Mouse (Mus musculus): Measurements from ENCODE around the gene Smagp. TPM values are rescaled to one million over a fixed set of nuclear protein-coding genes. Genes with fewer than 3 reads are reported as not detected.
A peak's percentile ranks its signal among the peaks of the same experiment; 100 is the strongest.

Smagp gene
- polyA plus RNA-seq, 1 experiment from 2014 or later, result 11.4 TPM

DNA sequence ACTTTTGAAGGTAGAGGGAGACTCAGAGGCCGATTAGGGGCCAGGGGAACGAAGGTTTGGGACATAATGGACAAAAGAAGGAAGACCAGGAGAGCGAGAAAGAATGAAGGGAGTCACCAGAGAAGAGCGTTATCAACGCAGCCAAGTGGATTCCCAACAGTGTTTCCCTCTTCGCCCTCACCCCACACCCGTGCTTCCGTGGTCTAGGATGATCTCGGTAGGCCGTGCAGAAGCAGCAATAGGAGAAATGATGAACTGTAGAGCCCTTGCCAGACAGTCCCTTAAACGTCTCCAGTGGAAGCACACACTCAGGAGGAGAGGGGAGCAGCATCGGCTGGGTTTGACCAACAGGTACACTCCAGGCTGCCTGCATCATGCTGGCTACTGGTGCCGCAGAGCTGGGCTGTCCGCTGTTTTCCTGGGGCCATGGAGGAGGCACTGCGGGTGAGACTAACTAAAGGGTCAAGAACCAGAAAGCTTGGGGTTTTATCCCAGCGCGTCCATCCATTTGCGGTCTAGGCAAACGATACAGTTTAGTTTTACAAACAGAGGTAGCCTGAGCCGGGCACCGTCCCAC, 36.0 kb downstream of the Smagp start:
- Histone ChIP-seq H3K4me1 (peaks cover 34% of the 10 kb centered on the region), H3K27me3 (replicated peaks) (peaks cover 90% of the 10 kb centered on the region), H3K36me3 (no peaks in the 10 kb centered on the region), H3K4me2 (peak overlapping the region; percentile 92), H3K4me3 (peak overlapping the region; percentile 66; the same call in 1 of the 2 replicates), H3K9ac (no peak overlapping the region), H3K27ac (no peak overlapping the region), H3K9me3 (replicated peaks) (no peaks in the 10 kb centered on the region)
- ATAC-seq, result no peak
- WGBS (ENCODE audit: insufficient replicate concordance), result 19% methylated on average over 21 of the region's 21 CpGs

DNA sequence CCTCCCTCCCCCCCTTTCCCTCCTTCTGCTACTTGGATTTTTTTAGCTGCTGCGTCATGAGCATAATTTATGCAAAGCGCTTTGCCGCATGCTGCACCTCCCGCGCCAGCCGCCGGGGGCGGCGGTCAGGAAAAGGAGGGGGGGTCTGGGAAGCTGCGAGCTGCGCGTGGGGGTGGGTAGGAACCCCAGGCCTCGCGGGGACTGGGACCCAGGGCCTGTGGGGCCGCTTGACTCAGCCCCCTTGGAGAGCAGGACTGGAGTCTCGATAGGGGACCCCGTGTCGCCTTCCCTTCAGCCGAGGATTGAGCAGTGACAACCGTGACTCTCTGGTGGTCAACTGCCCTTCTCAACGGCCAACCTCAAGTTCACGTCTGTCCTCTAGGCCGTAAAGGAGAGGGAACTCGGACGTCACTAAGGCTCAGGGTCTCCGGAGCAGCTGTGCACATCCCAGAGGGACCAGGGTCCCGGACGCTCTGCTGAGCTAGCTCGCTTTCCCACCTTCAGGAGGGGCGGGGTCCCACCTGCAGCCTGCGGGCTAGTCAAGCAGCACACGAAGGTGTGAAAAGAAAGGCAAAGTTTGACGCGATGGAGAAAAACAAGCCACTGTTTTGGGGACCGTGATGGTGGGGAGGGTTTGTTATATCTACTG, 36.6 kb downstream of the Smagp start:
- H3K36me3 ChIP-seq, result no peaks in the 10 kb centered on the region
- peak; percentile 22; the same call in 1 of the 2 replicates for ATAC-seq
- peaks cover 85% of the 10 kb centered on the region for H3K27me3 ChIP-seq (replicated peaks)
- H3K4me2 ChIP-seq, result peak overlapping the region; percentile 92
- H3K9ac ChIP-seq, result peak overlapping the region; percentile 55
- H3K27ac ChIP-seq, result no peak overlapping the region
- peaks cover 34% of the 10 kb centered on the region for H3K4me1 ChIP-seq
- peak overlapping the region; percentile 66 for H3K4me3 ChIP-seq
- 2% methylated on average over 35 of the region's 35 CpGs for WGBS (ENCODE audit: insufficient replicate concordance)
- no peaks in the 10 kb centered on the region for H3K9me3 ChIP-seq (replicated peaks)

DNA sequence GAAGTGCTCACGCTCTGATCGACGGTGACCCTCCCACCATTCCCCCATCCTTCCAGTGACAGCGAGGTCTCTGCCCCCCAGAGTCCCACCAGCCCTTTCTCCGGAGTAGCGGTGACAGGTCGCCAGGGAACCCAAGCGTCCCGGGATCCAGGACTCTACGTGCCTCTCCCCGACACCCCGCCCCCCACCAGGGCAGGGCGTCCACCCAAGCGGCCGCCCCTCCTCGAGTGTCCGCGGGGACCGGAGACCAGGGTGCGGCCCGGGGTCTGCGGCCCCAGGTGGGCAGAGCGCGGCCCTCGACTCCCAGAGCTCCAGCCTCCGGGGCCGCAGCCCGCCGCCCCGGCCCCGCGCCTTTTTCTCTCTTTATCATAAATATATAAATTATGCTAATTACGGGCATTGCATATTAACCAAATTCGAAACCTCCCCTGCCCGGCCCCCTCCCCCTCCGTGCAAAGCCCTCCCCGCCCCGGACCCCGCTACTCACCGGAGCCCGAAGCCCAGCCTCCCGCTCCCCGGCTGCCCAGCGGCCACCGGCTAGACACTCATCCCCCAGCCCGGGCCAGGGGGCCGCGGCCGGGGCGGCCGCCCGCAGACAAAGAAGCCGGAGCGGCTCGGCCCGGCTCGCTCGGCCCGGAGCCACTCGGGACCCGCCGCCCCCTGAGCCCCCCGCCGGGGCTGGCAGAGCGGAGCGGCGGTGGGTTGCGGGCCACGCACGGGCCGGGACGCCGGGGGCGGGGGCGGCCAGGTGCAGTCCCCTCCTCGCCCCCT, 37.3 kb downstream of the Smagp start, which contains the start of gene Pou6f1:
TSS of gene Pou6f1 (minus strand) at position 709 of the 771 bp plus-strand sequence.
- H3K9ac ChIP-seq, result peak within 1 kb of the TSS; percentile 55
- H3K27ac ChIP-seq, result no peak within 1 kb of the TSS

DNA sequence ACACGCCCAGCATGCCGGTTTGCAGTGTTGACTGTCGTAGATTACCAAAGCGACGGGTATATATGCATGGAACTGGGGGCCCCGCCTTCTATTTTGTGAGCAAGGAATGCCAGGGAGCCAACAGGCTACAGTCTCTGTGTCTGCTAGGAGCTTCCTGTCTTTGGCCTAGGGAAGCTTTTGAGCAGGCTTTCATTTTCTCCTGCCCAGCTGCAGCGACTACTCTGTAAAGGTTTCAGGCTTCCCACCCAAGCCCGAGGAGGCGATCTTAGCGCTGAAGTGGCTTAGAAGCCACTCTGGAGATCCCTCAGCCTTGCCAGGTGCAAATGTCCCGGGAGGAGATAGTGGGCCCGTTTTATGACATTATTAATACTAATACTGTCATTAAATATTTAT, 37.9 kb downstream of the Smagp start:
- Histone ChIP-seq H3K27ac (no peak overlapping the region), H3K27me3 (replicated peaks) (peaks cover 79% of the 10 kb centered on the region), H3K9me3 (replicated peaks) (no peaks in the 10 kb centered on the region), H3K4me3 (peak overlapping the region; percentile 66), H3K36me3 (no peaks in the 10 kb centered on the region), H3K9ac (no peak overlapping the region), H3K4me2 (peak overlapping the region; percentile 92), H3K4me1 (peaks cover 24% of the 10 kb centered on the region)
- 2% methylated on average over 12 of the region's 12 CpGs for WGBS (ENCODE audit: insufficient replicate concordance)
- ATAC-seq, result no peak

More for the DNA sequence above, 37.3 kb downstream of the Smagp start, which contains the start of gene Pou6f1:
- Histone ChIP-seq H3K27me3 (replicated peaks) (peaks cover 80% of the 10 kb centered on the region), H3K9me3 (replicated peaks) (no peaks in the 10 kb centered on the region), H3K4me2 (peak within 1 kb of the TSS; percentile 92), H3K4me3 (peak within 1 kb of the TSS; percentile 66), H3K4me1 (peaks cover 27% of the 10 kb centered on the region), H3K36me3 (no peaks in the 10 kb centered on the region)
- WGBS (ENCODE audit: insufficient replicate concordance), result under 1% methylated on average over 73 of the region's 76 CpGs
- ATAC-seq, result peak; percentile 35; the same call in 1 of the 2 replicates

DNA sequence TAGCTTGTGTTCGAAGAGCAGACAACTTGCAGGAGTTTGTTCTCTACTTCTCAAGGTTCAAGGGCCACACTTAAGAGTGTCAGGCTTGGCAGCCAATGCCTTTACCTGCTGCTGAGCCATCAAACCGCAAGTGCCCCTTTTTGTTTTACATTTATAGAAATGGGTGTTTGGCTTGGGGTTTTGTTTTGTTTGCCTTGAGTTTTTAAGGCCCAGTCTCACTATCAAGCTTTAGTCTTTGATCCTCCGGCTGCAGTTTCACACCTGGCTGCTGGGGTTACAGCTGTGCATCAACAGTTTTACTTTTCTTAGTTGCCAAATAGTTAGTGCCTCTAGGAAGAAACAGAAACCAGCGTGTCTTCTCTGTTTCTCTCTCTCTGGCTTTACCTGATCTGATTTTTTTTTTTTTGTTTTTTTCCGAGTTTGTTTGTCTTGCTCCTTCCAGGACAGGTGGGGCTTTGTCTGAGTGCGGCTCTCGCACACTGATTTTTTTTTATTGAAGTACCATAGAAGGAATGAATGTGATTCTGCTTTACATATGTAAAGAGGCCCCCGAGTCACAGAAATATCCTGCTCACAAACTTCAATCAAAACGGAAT, 38.4 kb downstream of the Smagp start:
- 17% methylated on average over 9 of the region's 9 CpGs for WGBS (ENCODE audit: insufficient replicate concordance)
- Histone ChIP-seq H3K4me2 (peak overlapping the region; percentile 92), H3K27me3 (replicated peaks) (peaks cover 74% of the 10 kb centered on the region), H3K9me3 (replicated peaks) (no peaks in the 10 kb centered on the region), H3K36me3 (no peaks in the 10 kb centered on the region), H3K9ac (no peak overlapping the region), H3K27ac (no peak overlapping the region), H3K4me1 (peaks cover 21% of the 10 kb centered on the region), H3K4me3 (peak overlapping the region; percentile 66)
- ATAC-seq, result no peak

DNA sequence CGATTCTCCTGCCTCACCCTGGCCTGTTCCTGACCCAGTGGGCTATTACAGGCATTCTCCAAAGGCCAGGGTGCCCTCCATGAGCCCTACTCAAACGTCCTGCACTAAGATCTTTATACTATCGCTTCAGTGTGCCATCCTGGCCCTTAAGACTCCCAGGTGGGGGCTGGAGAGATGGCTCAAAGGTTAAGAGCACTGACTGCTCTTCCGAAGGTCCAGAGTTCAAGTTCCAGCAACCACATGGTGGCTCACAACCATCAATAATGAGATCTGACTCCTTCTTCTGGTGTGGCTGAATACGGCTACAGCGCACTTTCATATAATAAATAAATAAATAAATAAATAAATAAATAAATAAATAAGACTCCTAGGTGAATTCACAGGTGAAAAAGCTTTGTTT, 43.9 kb downstream of the Smagp start:
- Histone ChIP-seq H3K27ac (no peak overlapping the region), H3K4me2 (no peak overlapping the region), H3K27me3 (replicated peaks) (peaks cover 42% of the 10 kb centered on the region), H3K4me3 (no peak overlapping the region), H3K9ac (no peak overlapping the region), H3K4me1 (no peaks in the 10 kb centered on the region), H3K9me3 (replicated peaks) (no peaks in the 10 kb centered on the region), H3K36me3 (no peaks in the 10 kb centered on the region)
- WGBS (ENCODE audit: insufficient replicate concordance), result 69% methylated on average over 6 of the region's 6 CpGs
- no peak for ATAC-seq

DNA sequence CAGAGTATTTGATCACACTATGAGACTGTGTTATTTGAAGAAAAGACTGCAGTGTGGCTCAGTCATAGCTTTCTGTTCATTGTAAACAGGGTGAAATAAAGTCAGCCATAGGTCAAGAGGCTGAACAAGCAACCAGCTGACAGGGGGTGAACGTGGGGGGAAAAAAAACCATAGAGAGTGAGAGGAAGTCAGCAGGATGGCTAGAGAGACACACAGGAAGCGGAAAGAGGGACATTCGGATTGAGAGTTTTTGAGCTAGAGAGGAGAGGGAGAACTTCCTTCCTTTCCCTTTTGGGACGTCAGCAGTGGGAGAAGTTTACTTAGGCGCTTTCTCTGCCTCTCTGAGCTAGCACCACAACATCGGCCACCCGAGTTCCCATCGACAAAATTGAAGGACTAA, 46.3 kb downstream of the Smagp start:
- H3K36me3 ChIP-seq, result no peaks in the 10 kb centered on the region
- no peak overlapping the region for H3K27ac ChIP-seq
- 36% methylated on average over 8 of the region's 8 CpGs for WGBS (ENCODE audit: insufficient replicate concordance)
- no peaks in the 10 kb centered on the region for H3K9me3 ChIP-seq (replicated peaks)
- peaks cover 38% of the 10 kb centered on the region for H3K27me3 ChIP-seq (replicated peaks)
- ATAC-seq, result no peak
- no peak overlapping the region for H3K9ac ChIP-seq
- H3K4me2 ChIP-seq, result no peak overlapping the region
- H3K4me3 ChIP-seq, result no peak overlapping the region
- no peaks in the 10 kb centered on the region for H3K4me1 ChIP-seq

DNA sequence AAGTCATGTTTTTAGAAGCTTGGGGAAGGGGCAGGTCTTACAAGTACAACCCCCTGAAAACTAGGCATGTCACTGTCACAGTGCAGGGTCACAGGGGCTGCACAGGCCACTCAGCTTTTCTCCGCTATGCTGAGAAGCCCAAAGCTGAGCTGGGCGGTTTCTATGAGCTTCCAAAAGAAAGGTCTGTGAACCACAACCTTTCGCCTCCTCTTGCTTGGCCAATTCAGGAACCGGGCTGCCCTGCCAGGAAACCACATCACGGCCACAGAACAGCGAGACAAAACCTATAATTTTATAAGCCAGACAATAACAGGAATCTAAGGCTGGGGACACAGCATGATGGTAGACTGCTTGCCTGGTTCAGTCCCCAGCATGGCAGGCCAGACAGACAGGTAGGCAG, 48.4 kb downstream of the Smagp start:
- no peaks in the 10 kb centered on the region for H3K9me3 ChIP-seq (replicated peaks)
- no peaks in the 10 kb centered on the region for H3K4me1 ChIP-seq
- ATAC-seq, result no peak
- H3K4me2 ChIP-seq, result no peak overlapping the region
- H3K9ac ChIP-seq, result no peak overlapping the region
- no peaks in the 10 kb centered on the region for H3K36me3 ChIP-seq
- WGBS (ENCODE audit: insufficient replicate concordance), result 41% methylated on average over 6 of the region's 6 CpGs
- H3K27me3 ChIP-seq (replicated peaks), result peaks cover 39% of the 10 kb centered on the region
- H3K27ac ChIP-seq, result no peak overlapping the region
- no peak overlapping the region for H3K4me3 ChIP-seq

DNA sequence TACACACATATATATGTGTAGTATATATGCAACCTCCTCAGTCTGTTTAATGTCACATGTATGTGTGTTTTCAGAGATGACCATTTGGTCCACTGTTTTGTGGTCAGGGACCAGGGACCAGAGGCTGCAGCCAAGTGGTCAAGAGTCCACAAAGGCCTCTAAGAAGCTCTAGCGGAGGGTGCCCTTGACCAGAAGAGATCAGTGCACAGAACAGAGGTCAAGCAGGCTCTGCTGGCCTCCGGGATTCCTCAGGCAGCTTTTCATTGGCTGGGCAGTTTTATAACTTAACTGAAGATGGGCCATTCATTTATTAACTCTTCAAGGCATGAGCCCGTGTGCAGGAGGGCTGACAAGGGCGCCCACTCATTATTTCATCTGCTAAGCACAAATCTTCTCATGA, 49.6 kb downstream of the Smagp start:
- Histone ChIP-seq H3K4me1 (no peaks in the 10 kb centered on the region), H3K27me3 (replicated peaks) (peaks cover 42% of the 10 kb centered on the region), H3K36me3 (no peaks in the 10 kb centered on the region), H3K4me3 (no peak overlapping the region), H3K9me3 (replicated peaks) (no peaks in the 10 kb centered on the region), H3K9ac (no peak overlapping the region), H3K27ac (no peak overlapping the region), H3K4me2 (no peak overlapping the region)
- 63% methylated on average over 4 of the region's 4 CpGs for WGBS (ENCODE audit: insufficient replicate concordance)
- ATAC-seq, result no peak

DNA sequence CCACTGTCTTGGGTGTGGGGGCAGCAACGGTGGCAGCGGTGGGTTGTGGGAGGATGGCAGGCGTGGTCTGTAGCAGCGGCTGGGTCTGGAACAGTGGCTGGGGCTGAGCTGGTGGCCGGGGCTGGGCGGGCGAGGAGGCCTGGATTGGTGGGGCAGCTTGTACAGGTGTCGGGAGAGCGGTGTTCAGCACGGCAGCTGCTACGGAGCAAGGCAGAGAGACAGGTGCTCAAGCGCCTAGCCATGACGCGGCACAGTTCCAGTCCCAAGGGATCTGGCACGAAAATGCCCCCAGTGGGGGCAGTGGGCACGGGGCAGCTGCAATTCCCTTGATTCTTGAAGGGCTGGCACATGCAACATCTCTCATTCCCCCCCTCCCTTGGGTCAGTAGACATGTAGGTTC, 50.8 kb downstream of the Smagp start:
- ATAC-seq, result no peak
- H3K4me3 ChIP-seq, result no peak overlapping the region
- no peak overlapping the region for H3K4me2 ChIP-seq
- H3K9me3 ChIP-seq (replicated peaks), result no peaks in the 10 kb centered on the region
- no peaks in the 10 kb centered on the region for H3K4me1 ChIP-seq
- WGBS (ENCODE audit: insufficient replicate concordance), result 84% methylated on average over 16 of the region's 16 CpGs
- no peaks in the 10 kb centered on the region for H3K36me3 ChIP-seq
- H3K9ac ChIP-seq, result no peak overlapping the region
- no peak overlapping the region for H3K27ac ChIP-seq
- H3K27me3 ChIP-seq (replicated peaks), result peaks cover 44% of the 10 kb centered on the region

DNA sequence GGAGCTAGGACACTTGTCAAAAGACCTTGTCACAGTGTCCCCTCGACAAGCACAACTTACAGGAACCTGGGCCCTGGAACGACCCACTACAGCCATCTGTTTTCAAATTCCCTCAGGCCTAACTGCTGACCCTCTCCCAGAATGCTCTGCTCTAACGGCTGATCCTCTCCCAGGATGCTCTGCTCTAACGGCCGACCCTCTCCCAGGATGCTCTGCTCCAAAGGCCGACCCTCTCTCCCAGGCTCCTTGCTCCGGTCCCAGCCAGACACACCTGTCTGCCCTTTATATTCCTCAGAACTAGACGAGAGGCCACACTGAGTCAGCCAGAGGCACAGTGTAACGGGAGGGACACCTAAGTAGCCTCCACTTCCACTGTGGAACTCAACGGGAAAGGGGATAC, 56.6 kb downstream of the Smagp start:
- Histone ChIP-seq H3K4me1 (no peaks in the 10 kb centered on the region), H3K9me3 (replicated peaks) (no peaks in the 10 kb centered on the region), H3K4me3 (no peak overlapping the region), H3K36me3 (no peaks in the 10 kb centered on the region), H3K9ac (no peak overlapping the region), H3K4me2 (no peak overlapping the region), H3K27ac (no peak overlapping the region), H3K27me3 (replicated peaks) (peaks cover 47% of the 10 kb centered on the region)
- no peak for ATAC-seq
- WGBS (ENCODE audit: insufficient replicate concordance), result 74% methylated on average over 10 of the region's 10 CpGs

DNA sequence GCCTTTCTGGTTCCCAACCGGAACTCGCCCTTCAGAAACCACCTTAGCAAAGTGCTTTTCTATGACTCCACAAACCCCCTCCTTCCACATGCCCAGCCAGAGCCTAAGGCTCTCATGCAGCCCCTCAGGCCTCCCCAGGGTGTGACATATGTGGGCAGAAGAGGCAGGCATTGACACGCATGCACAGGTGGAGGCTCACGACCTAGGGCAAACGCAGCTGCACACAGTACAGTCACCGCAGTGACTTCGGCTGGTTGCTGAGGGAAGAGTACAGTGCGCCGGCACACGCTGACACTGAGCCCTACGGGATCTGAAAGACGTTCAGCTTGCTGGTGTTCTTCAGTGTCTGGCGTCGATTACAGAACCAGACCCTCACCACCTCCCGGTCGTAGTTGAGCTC, 58.8 kb downstream of the Smagp start:
- H3K9ac ChIP-seq, result no peak overlapping the region
- H3K4me1 ChIP-seq, result no peaks in the 10 kb centered on the region
- no peak for ATAC-seq
- 69% methylated on average over 16 of the region's 16 CpGs for WGBS (ENCODE audit: insufficient replicate concordance)
- no peaks in the 10 kb centered on the region for H3K9me3 ChIP-seq (replicated peaks)
- H3K4me2 ChIP-seq, result no peak overlapping the region
- peaks cover 37% of the 10 kb centered on the region for H3K27me3 ChIP-seq (replicated peaks)
- H3K36me3 ChIP-seq, result no peaks in the 10 kb centered on the region
- no peak overlapping the region for H3K4me3 ChIP-seq
- no peak overlapping the region for H3K27ac ChIP-seq

Measured in liver, embryonic 12.5 days (tissue).